Mouse (Mus musculus) brown adipose tissue, adult 24 weeks (tissue): ENCODE measurements around the gene Ptprd. TPM values are rescaled to one million over a fixed set of nuclear protein-coding genes. Genes with fewer than 3 reads are reported as not detected.
"Not testable (repeated sequence)": the region's sequence is repeated elsewhere in the genome, so short reads cannot be mapped to it uniquely, and the experiment has no call there.

ENCODE experiments used
- H3K27ac ChIP-seq: fragments of 200-500 bp; replicated peaks from 2 replicates; pipeline ENCODE4 v1.5.1; 2012; ENCODE audit warnings: low read depth, mild to moderate bottlenecking, low read length
- H3K4me1 ChIP-seq: fragments of 200-500 bp; 2 replicates; pipeline ENCODE4 v1.6.1; 2012; ENCODE audit warnings: low read length, mixed read lengths; ENCODE audit not compliant: control insufficient read depth, insufficient read depth, insufficient read length
- H3K4me3 ChIP-seq: fragments of 200-500 bp; 2 replicates; pipeline ENCODE4 v1.5.1; 2012; ENCODE audit warnings: low read depth, mild to moderate bottlenecking, low read length, moderate library complexity; ENCODE audit not compliant: insufficient read depth
- polyA plus RNA-seq: library from polyadenylated mRNA; stranded (reverse); fragments of >200 nt; gene quantifications from 2 replicates; pipeline ENCODE4 v1.2.4, GENCODE M21; 2012; ENCODE audit not compliant: missing spikeins, insufficient read depth, insufficient read length

The Ptprd gene
- polyA plus RNA-seq, 1 experiment = 22.5 TPM

GRCm38 (mm10) chr4:76076051-76076450 lies 2135.7 kb downstream of the Ptprd start:
- Histone ChIP-seq H3K4me3 (no peak overlapping the region), H3K27ac (no peak overlapping the region), H3K4me1 (no peaks in the 10 kb centered on the region)

GRCm38 (mm10) chr4:76073286-76073685 lies 2138.5 kb downstream of the Ptprd start:
- Histone ChIP-seq H3K27ac (no peak overlapping the region), H3K4me3 (no peak overlapping the region), H3K4me1 (no peaks in the 10 kb centered on the region)

- H3K4me3 ChIP-seq = no peak overlapping the region
- H3K27ac ChIP-seq = no peak overlapping the region
- H3K4me1 ChIP-seq = no peaks in the 10 kb centered on the region
Measured at GRCm38 (mm10) chr4:76071720-76072119, 2140.0 kb downstream of the Ptprd start.

GRCm38 (mm10) chr4:76056836-76057235 lies 2154.9 kb downstream of the Ptprd start:
- Histone ChIP-seq H3K4me3 (no peak overlapping the region), H3K27ac (no peak overlapping the region), H3K4me1 (no peaks in the 10 kb centered on the region)

GRCm38 (mm10) chr4:76045650-76046049 lies 2166.1 kb downstream of the Ptprd start:
- Histone ChIP-seq H3K4me1 (no peaks in the 10 kb centered on the region), H3K4me3 (no peak overlapping the region), H3K27ac (no peak overlapping the region)

GRCm38 (mm10) chr4:76044802-76045201 lies 2167.0 kb downstream of the Ptprd start:
- Histone ChIP-seq H3K4me1 (no peaks in the 10 kb centered on the region), H3K4me3 (no peak overlapping the region), H3K27ac (no peak overlapping the region)

GRCm38 (mm10) chr4:76037178-76037577 lies 2174.6 kb downstream of the Ptprd start:
- H3K4me1 ChIP-seq, H3K4me3 ChIP-seq, H3K27ac ChIP-seq: not testable (repeated sequence)

GRCm38 (mm10) chr4:76025571-76026325 lies 2186.0 kb downstream of the Ptprd start:
- Histone ChIP-seq H3K4me1 (no peaks in the 10 kb centered on the region), H3K27ac (no peak overlapping the region), H3K4me3 (no peak overlapping the region)

- H3K4me1 ChIP-seq = no peaks in the 10 kb centered on the region
- no peak overlapping the region for H3K4me3 ChIP-seq
- no peak overlapping the region for H3K27ac ChIP-seq
Measured at GRCm38 (mm10) chr4:76024502-76024821, 2187.3 kb downstream of the Ptprd start.

- H3K4me3 ChIP-seq = no peak overlapping the region
- no peaks in the 10 kb centered on the region for H3K4me1 ChIP-seq
- H3K27ac ChIP-seq = no peak overlapping the region
Measured at GRCm38 (mm10) chr4:76023756-76024501, 2187.8 kb downstream of the Ptprd start.

- no peak overlapping the region for H3K27ac ChIP-seq
- no peak overlapping the region for H3K4me3 ChIP-seq
- no peaks in the 10 kb centered on the region for H3K4me1 ChIP-seq
Measured at GRCm38 (mm10) chr4:76021670-76022069, 2190.1 kb downstream of the Ptprd start.

- no peak overlapping the region for H3K4me3 ChIP-seq
- no peak overlapping the region for H3K27ac ChIP-seq
- no peaks in the 10 kb centered on the region for H3K4me1 ChIP-seq
Measured at GRCm38 (mm10) chr4:76015026-76015425, 2196.7 kb downstream of the Ptprd start.

- Histone ChIP-seq H3K4me1 (no peaks in the 10 kb centered on the region), H3K27ac (no peak overlapping the region), H3K4me3 (no peak overlapping the region)
Measured at GRCm38 (mm10) chr4:76014151-76014840, 2197.5 kb downstream of the Ptprd start.

GRCm38 (mm10) chr4:76008580-76008979 lies 2203.2 kb downstream of the Ptprd start:
- H3K4me3 ChIP-seq = no peak overlapping the region
- H3K27ac ChIP-seq = no peak overlapping the region
- no peaks in the 10 kb centered on the region for H3K4me1 ChIP-seq

GRCm38 (mm10) chr4:76007219-76007618 lies 2204.5 kb downstream of the Ptprd start:
- H3K27ac ChIP-seq = no peak overlapping the region
- H3K4me3 ChIP-seq = no peak overlapping the region

More at GRCm38 (mm10) chr4:76007219-76007618, 2204.5 kb downstream of the Ptprd start:
- no peaks in the 10 kb centered on the region for H3K4me1 ChIP-seq
